Mouse (Mus musculus): Measurements from ENCODE around the gene Wdr89.
"Not testable (repeated sequence)": the region's sequence is repeated elsewhere in the genome, so short reads cannot be mapped to it uniquely, and the experiment has no call there.

The Wdr89 gene

GRCm38 (mm10) chr12:75669258-75670106, at the start of gene Wdr89:
Gene Wdr89, minus strand, starts transcription at chr12:75669537.
- DNase-seq (ENCODE audit: low spot score): peak; percentile 100

GRCm38 (mm10) chr12:75713596-75713995, 44.3 kb upstream of the Wdr89 start:
- DNase-seq (ENCODE audit: low spot score): no peak

GRCm38 (mm10) chr12:75712905-75713304, 43.6 kb upstream of the Wdr89 start:
- not testable (repeated sequence) for DNase-seq (ENCODE audit: low spot score)

DNA sequence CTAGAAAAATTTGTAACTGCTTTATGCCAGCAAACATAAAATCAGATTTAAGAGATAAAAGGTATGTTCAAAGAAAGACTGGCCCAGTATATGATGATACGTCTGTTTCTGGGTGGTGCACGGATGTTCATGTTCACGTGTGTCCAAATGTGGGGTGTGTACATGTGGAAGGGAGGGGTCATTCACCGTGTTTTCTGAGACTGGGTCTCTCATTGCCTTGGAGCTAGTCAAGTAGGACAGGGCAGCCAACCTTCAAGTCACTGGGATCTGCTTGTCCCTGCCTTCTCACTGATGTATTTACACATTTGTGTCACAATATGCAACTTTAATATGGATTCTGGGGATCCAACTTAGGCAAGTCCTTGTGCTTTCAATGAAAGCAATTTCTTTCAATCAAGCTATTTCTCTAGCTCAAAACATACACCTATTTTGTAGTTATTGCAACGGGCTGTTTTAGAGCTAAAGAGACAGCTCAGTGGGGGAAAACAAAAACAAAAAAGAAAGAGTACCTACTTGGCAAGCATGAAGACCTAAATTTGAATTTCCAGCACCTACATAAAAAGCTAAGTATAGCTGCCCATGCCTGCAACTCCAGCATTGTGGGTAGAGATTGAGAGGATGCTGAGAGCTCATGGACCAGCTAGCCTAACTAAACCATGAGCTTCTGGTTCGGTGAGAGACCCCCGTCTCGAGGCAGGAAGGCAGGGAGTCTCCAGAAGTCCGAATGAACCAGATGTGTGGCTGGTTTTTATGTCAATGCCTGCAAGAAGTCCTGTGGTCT, 41.4 kb upstream of the Wdr89 start:
- no peak for DNase-seq (ENCODE audit: low spot score)

GRCm38 (mm10) chr12:75709506-75709905, 40.2 kb upstream of the Wdr89 start:
- no peak for DNase-seq (ENCODE audit: low spot score)

GRCm38 (mm10) chr12:75706670-75707069, 37.3 kb upstream of the Wdr89 start:
- DNase-seq (ENCODE audit: low spot score): no peak

DNA sequence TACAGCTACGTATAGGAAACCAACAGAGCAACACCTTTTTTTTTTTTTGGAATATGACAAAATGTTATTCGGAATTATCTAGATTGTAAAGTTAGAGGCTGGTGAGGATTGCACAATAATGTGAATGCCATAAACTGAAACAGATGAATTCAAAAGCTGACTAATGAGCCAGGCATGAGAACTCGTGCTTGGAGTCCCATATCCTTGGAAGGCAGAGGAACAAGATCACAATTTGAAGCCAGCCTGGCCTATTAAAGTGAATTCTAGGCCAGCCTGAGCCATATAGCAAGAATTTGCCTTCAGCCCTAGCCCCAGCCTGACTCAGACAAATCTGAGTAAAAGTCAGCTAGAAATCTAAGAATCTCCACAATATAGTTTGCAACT, 33.4 kb upstream of the Wdr89 start:
- DNase-seq (ENCODE audit: low spot score): no peak

- DNase-seq (ENCODE audit: low spot score): no peak
These were observed 32.9 kb upstream of the Wdr89 start for GRCm38 (mm10) chr12:75702084-75702738.

- no peak for DNase-seq (ENCODE audit: low spot score)
These were observed 32.1 kb upstream of the Wdr89 start for GRCm38 (mm10) chr12:75701173-75702083.

DNA sequence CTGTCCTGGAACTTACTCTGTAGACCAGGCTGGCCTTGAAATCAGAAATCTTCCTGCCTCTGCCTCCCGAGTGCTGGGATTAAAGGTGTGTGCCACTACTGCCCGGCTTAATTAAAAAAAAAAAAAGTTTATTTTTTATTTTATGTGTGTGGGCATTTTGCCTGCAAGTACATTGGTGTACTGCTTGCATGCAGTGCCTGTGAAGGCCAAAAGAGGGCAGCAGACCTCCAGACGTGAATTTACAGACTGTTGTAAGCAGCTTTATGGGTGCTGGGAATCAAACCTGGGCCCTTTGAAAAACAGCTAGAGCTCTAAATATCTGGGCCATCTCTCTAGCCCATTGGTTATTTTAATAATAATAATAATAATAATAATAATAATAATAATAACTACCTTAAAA, 29.4 kb upstream of the Wdr89 start:
- DNase-seq (ENCODE audit: low spot score): no peak

GRCm38 (mm10) chr12:75695845-75696244, 26.5 kb upstream of the Wdr89 start:
- not testable (repeated sequence) for DNase-seq (ENCODE audit: low spot score)

GRCm38 (mm10) chr12:75689003-75689402, 19.7 kb upstream of the Wdr89 start:
- DNase-seq (ENCODE audit: low spot score): no peak

DNA sequence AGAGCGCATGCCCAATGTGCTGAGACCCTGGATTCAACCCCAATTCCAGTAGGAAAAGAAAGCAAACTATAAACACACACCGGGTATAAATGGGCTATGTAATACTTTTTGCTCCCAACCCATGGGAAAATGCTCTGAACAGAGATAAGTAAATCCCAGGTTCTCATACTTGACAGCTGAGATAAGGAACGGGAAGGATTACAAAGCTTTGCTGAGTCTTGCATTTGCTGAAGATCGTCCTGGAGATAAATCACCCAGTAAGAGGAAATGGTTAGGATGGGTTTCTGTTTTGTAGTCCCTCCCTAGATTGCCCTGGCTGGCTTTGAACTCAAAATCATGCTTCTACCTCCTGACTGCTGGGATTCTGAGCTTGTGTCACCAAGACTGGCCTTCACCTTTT, 18.0 kb upstream of the Wdr89 start:
- DNase-seq (ENCODE audit: low spot score): no peak

DNA sequence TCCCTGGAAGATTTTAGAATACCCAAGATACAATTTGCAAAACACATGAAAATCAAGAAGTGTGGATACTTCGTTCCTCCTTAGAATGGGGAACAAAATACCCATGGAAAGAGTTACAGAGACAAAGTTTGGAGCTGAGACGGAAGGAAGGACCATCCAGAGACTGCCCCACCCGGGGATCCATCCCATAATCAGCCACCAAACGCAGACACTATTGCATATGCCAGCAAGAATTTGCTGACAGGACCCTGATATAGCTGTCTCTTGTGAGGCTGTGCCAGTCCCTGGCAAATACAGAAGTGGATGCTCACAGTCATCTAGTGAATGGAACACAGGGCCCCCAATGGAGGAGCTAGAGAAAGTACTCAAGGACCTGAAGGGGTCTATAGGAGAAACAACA, 14.7 kb upstream of the Wdr89 start:
- DNase-seq (ENCODE audit: low spot score): not testable (repeated sequence)

GRCm38 (mm10) chr12:75683598-75683997, 14.3 kb upstream of the Wdr89 start:
- no peak for DNase-seq (ENCODE audit: low spot score)

DNA sequence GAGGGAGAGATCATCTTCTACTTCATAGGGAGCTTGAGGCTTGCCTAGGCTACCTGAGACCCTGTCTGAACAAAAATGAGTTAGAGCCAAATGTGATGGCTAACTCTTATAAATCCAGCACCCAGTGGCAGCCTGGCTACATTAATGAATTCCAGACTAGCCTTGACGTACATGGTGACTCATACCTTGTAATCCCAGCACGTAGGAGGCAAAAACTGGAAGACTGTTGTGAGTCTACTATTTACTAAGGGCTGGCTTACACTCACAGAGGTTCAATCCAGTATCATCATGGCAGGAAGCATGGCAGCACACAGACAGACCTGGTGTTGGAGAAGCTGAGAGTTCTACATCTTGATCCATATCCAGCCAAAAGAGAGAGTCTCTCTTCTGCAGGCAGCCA, 13.5 kb upstream of the Wdr89 start:
- DNase-seq (ENCODE audit: low spot score): no peak

GRCm38 (mm10) chr12:75681101-75681500, 11.8 kb upstream of the Wdr89 start:
- DNase-seq (ENCODE audit: low spot score): no peak

- DNase-seq (ENCODE audit: low spot score): no peak
These were observed 9.1 kb upstream of the Wdr89 start for GRCm38 (mm10) chr12:75678393-75678792.

DNA sequence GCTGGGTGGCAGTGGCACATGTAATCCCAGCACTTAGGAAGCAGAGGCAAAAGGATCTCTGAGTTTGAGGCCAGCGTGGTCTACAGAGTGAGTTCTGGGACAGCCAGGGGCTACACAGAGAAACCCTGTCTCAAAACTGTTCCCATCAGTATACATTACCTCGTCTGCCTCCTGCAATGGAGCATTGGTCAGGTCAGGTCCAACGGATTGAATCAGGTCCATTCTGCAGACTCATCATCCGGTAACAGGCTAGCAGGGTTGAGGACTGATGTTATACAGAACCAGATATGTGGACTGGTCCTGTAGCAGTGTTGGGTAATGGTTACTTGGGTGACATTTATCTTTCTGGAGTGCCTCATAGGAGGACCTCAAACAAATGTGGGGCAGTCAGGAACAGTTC, 3.3 kb upstream of the Wdr89 start:
- no peak for DNase-seq (ENCODE audit: low spot score)

- no peak for DNase-seq (ENCODE audit: low spot score)
These were observed 2.5 kb upstream of the Wdr89 start for GRCm38 (mm10) chr12:75671759-75672315.

GRCm38 (mm10) chr12:75670611-75671010, 1.3 kb upstream of the Wdr89 start:
- no peak for DNase-seq (ENCODE audit: low spot score)
